Mouse (Mus musculus): ENCODE results near the gene Map3k21. TPM values are rescaled to one million over a fixed set of nuclear protein-coding genes. Genes with fewer than 3 reads are reported as not detected.

The Map3k21 gene
- polyA plus RNA-seq, 1 experiment from 2014 or later, result 0.14 TPM

Other genes starting within 250 kb of the Map3k21 start
- gene Map10, start 240.6 kb upstream of the Map3k21 start, polyA plus RNA-seq (2015; fragmentation: Nextera tagmentation; extraction: Ambion mirVana), result 6.0 and 6.6 TPM in 2 replicates
- gene Ntpcr, start 180.5 kb upstream of the Map3k21 start, polyA plus RNA-seq (2015; fragmentation: Nextera tagmentation; extraction: Ambion mirVana), result 25.0 and 28.2 TPM in 2 replicates
- gene Pcnx2, start 12.1 kb upstream of the Map3k21 start, polyA plus RNA-seq (2015; fragmentation: Nextera tagmentation; extraction: Ambion mirVana), result 0.15 and 0.42 TPM in 2 replicates
- 2.4 and 5.8 TPM in 2 replicates for gene Kcnk1, start 84.7 kb downstream of the Map3k21 start, polyA plus RNA-seq (2015; fragmentation: Nextera tagmentation; extraction: Ambion mirVana)

Data from heart, embryonic 15.5 days (tissue).